Mouse (Mus musculus): ENCODE data around the gene Gm49388. TPM values are rescaled to one million over a fixed set of nuclear protein-coding genes. Genes with fewer than 3 reads are reported as not detected.
A peak's percentile ranks its signal among the peaks of the same experiment; 100 is the strongest.

Gm49388 gene
- polyA plus RNA-seq, 1 experiment, result not detected

DNA sequence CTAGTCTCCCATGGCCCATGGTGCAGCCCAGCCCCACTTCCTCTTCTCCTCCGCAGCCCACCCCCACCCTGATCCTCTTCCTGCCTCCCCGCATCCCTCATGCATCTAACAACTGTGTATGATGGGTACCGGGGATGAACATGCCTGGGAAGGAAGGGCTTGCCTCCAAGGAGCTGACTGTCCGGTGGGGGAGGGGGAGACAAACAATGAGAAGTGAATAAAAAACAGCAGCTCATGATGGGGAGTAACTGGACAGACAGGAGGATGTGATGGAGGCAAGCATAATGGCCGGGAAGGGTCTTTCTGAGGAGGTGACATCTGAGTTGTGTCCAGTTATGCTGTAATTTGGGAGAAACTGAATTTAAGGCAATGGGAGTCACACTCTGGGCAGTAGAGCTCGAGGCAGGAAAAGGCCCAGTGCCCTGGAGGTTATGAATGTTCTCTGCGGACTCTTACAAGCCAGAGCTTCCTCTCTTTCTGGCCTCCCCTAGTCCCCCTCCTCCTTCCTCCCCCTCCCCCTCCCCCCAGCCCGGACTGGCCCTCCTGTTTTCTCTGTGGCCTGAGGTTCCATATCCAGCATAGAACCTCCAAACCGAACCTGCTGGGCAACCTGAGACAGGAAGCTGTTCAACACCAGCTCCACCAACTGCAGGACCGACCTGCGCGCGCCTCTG, 35.6 kb downstream of the Gm49388 start:
- no peak overlapping the region for H3K4me3 ChIP-seq (ENCODE audit: low read depth, low read length)
- TF ChIP-seq CTCF (IDR thresholded peaks at IDR 0.05; ENCODE audit: low read depth, low read length), result no peak
- TF ChIP-seq POLR2A (IDR thresholded peaks at IDR 0.05; ENCODE audit: insufficient read depth, low read length), result no peak
- no peak for TF ChIP-seq EP300 (IDR thresholded peaks at IDR 0.05; ENCODE audit: insufficient read depth, low read depth, low read length)

GRCm38 (mm10) chr7:127822494-127822893, 37.1 kb downstream of the Gm49388 start:
- Histone ChIP-seq H3K9me3 (replicated peaks; ENCODE audit: control insufficient read depth, insufficient read depth, low read length, poor library complexity, severe bottlenecking) (no peaks in the 10 kb centered on the region), H3K9ac (ENCODE audit: low read depth, poor library complexity, severe bottlenecking) (no peak overlapping the region), H3K4me1 (ENCODE audit: control insufficient read depth, insufficient read depth, low read length) (peaks cover 2% of the 10 kb centered on the region), H3K4me3 (ENCODE audit: low read depth, low read length) (no peak overlapping the region), H3K27ac (ENCODE audit: insufficient read depth, low read length) (no peak overlapping the region), H3K36me3 (ENCODE audit: control insufficient read depth, insufficient read depth, low read length, poor library complexity, severe bottlenecking) (no peaks in the 10 kb centered on the region), H3K27me3 (ENCODE audit: control insufficient read depth, insufficient read depth, low read length, poor library complexity, severe bottlenecking) (no peaks in the 10 kb centered on the region)
- TF ChIP-seq EP300 (IDR thresholded peaks at IDR 0.05; ENCODE audit: insufficient read depth, low read depth, low read length) (no peak), CTCF (IDR thresholded peaks at IDR 0.05; ENCODE audit: low read depth, low read length) (no peak), POLR2A (IDR thresholded peaks at IDR 0.05; ENCODE audit: insufficient read depth, low read length) (no peak)

More for the DNA sequence above, 35.6 kb downstream of the Gm49388 start:
- Histone ChIP-seq H3K36me3 (ENCODE audit: control insufficient read depth, insufficient read depth, low read length, poor library complexity, severe bottlenecking) (no peaks in the 10 kb centered on the region), H3K27ac (ENCODE audit: insufficient read depth, low read length) (no peak overlapping the region), H3K4me1 (ENCODE audit: control insufficient read depth, insufficient read depth, low read length) (peaks cover 2% of the 10 kb centered on the region), H3K9ac (ENCODE audit: low read depth, poor library complexity, severe bottlenecking) (no peak overlapping the region), H3K9me3 (replicated peaks; ENCODE audit: control insufficient read depth, insufficient read depth, low read length, poor library complexity, severe bottlenecking) (no peaks in the 10 kb centered on the region), H3K27me3 (ENCODE audit: control insufficient read depth, insufficient read depth, low read length, poor library complexity, severe bottlenecking) (no peaks in the 10 kb centered on the region)

DNA sequence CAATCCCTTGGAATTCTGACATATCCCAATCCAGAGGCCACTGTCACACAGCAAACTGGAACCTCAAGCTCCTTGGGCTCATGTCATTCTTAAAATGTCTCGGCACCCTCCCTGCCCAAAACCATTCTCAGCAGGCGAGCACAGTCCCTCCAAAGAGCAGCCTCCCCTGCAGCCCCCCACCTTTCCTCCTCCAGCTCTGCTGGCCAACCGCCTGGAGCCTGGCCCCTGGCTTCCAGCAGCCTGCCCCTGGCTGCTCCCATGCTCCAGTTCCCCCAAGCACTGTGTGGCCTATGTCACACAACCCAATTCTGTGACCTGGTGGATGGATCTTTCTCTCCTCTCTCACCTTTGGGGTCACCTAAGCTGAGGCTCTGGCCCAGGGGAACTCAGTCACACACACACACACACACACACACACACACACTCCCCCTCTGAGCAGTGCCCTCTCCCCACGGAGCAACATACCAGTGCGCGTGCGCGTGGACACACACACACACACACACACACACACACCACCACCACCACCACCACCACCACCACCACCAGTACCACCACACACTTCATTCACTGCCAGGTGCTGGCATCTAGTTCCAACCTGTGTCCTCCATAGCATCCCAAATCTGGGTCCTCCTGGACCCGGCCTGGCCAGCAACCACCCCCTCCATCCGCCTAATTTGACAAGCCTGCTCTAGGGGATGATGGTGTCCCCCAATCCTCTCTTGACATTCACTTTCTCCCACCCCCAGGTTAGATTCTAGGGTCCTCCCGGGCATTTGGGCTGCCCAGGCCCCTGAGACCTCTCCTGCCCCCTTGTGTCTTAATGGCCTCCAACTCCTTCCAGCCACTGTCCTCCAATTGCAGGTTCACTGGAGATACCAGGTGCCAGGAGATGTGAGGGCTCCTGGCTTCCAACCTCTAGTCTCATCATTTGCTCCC, 38.1 kb downstream of the Gm49388 start:
- no peaks in the 10 kb centered on the region for H3K9me3 ChIP-seq (replicated peaks; ENCODE audit: control insufficient read depth, insufficient read depth, low read length, poor library complexity, severe bottlenecking)
- peak overlapping the region; percentile 78 for H3K4me3 ChIP-seq (ENCODE audit: low read depth, low read length)
- TF ChIP-seq CTCF (IDR thresholded peaks at IDR 0.05; ENCODE audit: low read depth, low read length) (peak; percentile 18), EP300 (IDR thresholded peaks at IDR 0.05; ENCODE audit: insufficient read depth, low read depth, low read length) (no peak)
- no peaks in the 10 kb centered on the region for H3K27me3 ChIP-seq (ENCODE audit: control insufficient read depth, insufficient read depth, low read length, poor library complexity, severe bottlenecking)
- no peak overlapping the region for H3K27ac ChIP-seq (ENCODE audit: insufficient read depth, low read length)
- H3K9ac ChIP-seq (ENCODE audit: low read depth, poor library complexity, severe bottlenecking), result peak overlapping the region; percentile 61
- H3K36me3 ChIP-seq (ENCODE audit: control insufficient read depth, insufficient read depth, low read length, poor library complexity, severe bottlenecking), result no peaks in the 10 kb centered on the region
- peaks cover 2% of the 10 kb centered on the region for H3K4me1 ChIP-seq (ENCODE audit: control insufficient read depth, insufficient read depth, low read length)

DNA sequence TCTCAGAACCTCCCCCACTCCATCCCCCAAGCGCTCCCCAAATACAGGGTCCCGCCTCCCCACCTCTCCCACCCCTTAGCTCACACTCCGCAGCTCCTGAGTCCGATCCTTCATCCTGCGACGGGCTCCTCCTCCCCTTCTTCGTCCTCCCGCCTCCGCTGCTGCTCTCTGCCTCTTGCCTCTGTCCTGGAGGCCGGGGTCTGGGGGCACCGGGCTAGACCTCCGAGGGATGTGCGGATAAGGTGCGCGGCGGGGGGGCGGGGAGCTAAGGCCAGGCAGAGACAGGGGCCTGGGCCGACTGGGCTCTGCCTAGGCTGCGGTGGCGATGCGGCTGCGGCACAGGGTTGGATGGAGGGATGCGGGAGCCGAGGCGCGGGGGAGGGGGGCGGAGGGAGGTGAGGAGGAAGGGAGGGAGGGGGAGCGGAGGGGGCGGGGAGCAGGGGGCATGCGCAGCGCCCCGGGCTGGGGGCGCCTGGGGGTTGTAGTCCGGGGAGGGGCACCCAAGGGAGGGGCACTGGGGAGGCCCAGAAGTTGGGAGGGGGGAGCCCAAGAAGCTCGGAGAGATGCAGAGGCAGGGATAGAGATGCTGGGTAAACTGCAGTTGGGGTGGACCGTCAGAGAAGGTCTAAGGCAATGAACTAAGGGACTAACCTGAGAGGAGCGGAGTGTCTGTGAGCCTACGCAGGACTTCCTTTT, 38.9 kb downstream of the Gm49388 start, which contains the start of the genes Stx4a and Stx1b:
Gene Stx4a (plus strand): TSS at position 119 of the 696 bp plus-strand sequence.
Gene Stx1b (minus strand): TSS at position 374 of the 696 bp plus-strand sequence.
- H3K4me3 ChIP-seq (ENCODE audit: low read depth, low read length), result peak within 1 kb of the TSS; percentile 78
- H3K36me3 ChIP-seq (ENCODE audit: control insufficient read depth, insufficient read depth, low read length, poor library complexity, severe bottlenecking), result no peaks in the 10 kb centered on the region
- peaks cover 2% of the 10 kb centered on the region for H3K4me1 ChIP-seq (ENCODE audit: control insufficient read depth, insufficient read depth, low read length)
- H3K27me3 ChIP-seq (ENCODE audit: control insufficient read depth, insufficient read depth, low read length, poor library complexity, severe bottlenecking), result no peaks in the 10 kb centered on the region
- H3K27ac ChIP-seq (ENCODE audit: insufficient read depth, low read length), result no peak within 1 kb of the TSS
- TF ChIP-seq EP300 (IDR thresholded peaks at IDR 0.05; ENCODE audit: insufficient read depth, low read depth, low read length) (no peak), CTCF (IDR thresholded peaks at IDR 0.05; ENCODE audit: low read depth, low read length) (no peak), POLR2A (IDR thresholded peaks at IDR 0.05; ENCODE audit: insufficient read depth, low read length) (no peak)
- peak within 1 kb of the TSS; percentile 61 for H3K9ac ChIP-seq (ENCODE audit: low read depth, poor library complexity, severe bottlenecking)
- H3K9me3 ChIP-seq (replicated peaks; ENCODE audit: control insufficient read depth, insufficient read depth, low read length, poor library complexity, severe bottlenecking), result no peaks in the 10 kb centered on the region

- Histone ChIP-seq H3K36me3 (ENCODE audit: control insufficient read depth, insufficient read depth, low read length, poor library complexity, severe bottlenecking) (no peaks in the 10 kb centered on the region), H3K27me3 (ENCODE audit: control insufficient read depth, insufficient read depth, low read length, poor library complexity, severe bottlenecking) (no peaks in the 10 kb centered on the region), H3K4me3 (ENCODE audit: low read depth, low read length) (no peak overlapping the region), H3K9me3 (replicated peaks; ENCODE audit: control insufficient read depth, insufficient read depth, low read length, poor library complexity, severe bottlenecking) (no peaks in the 10 kb centered on the region), H3K27ac (ENCODE audit: insufficient read depth, low read length) (no peak overlapping the region), H3K4me1 (ENCODE audit: control insufficient read depth, insufficient read depth, low read length) (no peaks in the 10 kb centered on the region), H3K9ac (ENCODE audit: low read depth, poor library complexity, severe bottlenecking) (no peak overlapping the region)
- no peak for TF ChIP-seq EP300 (IDR thresholded peaks at IDR 0.05; ENCODE audit: insufficient read depth, low read depth, low read length)
- TF ChIP-seq POLR2A (IDR thresholded peaks at IDR 0.05; ENCODE audit: insufficient read depth, low read length), result no peak
- no peak for TF ChIP-seq CTCF (IDR thresholded peaks at IDR 0.05; ENCODE audit: low read depth, low read length)
Measured at GRCm38 (mm10) chr7:127835550-127835949, 50.1 kb downstream of the Gm49388 start.
